Mouse (Mus musculus) liver, embryonic 18 days (tissue): Measurements from ENCODE around the gene B020004J07Rik. TPM values are rescaled to one million over a fixed set of nuclear protein-coding genes. Genes with fewer than 3 reads are reported as not detected.

Source experiments
- polyA plus RNA-seq: library from polyadenylated mRNA; depleted of rRNA; stranded (reverse); fragments of >200 nt; gene quantifications from 2 replicates; pipeline ENCODE4 v1.2.3, GENCODE M21; 2012; rRNA removed

The B020004J07Rik gene
- polyA plus RNA-seq, result not detected in 2 replicates

GRCm38 (mm10) chr4:101843923-101844322, at the start of gene B020004J07Rik:
TSS of gene B020004J07Rik (minus strand) at chr4:101844023.

Other genes with a start within 250 kb of the B020004J07Rik start
- 33.7 and 34.5 TPM in 2 replicates for gene Leprot, start 196.3 kb downstream of the B020004J07Rik start, polyA plus RNA-seq
- 2.5 TPM in 2 replicates for gene Lepr, start 126.6 kb downstream of the B020004J07Rik start, polyA plus RNA-seq
- gene C130073F10Rik, start 49.8 kb upstream of the B020004J07Rik start, polyA plus RNA-seq, result not detected in 2 replicates
- gene Gm12800, start 65.1 kb upstream of the B020004J07Rik start, polyA plus RNA-seq, result not detected in 2 replicates
- gene Gm12794, start 96.4 kb upstream of the B020004J07Rik start, polyA plus RNA-seq, result not detected in 2 replicates
- gene Gm12790, start 137.0 kb upstream of the B020004J07Rik start, polyA plus RNA-seq, result not detected in 2 replicates
- not detected in 2 replicates for gene Gm12789, start 142.6 kb upstream of the B020004J07Rik start, polyA plus RNA-seq
- gene Pde4b, start 243.5 kb upstream of the B020004J07Rik start, polyA plus RNA-seq, result 3.9 and 4.8 TPM in 2 replicates